Mouse (Mus musculus) MN1 (cell line): Measurements from ENCODE around the gene Hist1h2ba.

Experiments
- DNase-seq: peaks from one replicate; pipeline ENCODE4 v3.0.0-alpha.2; 2016; ENCODE audit warnings: low spot score

Gene Hist1h2ba

GRCm38 (mm10) chr13:23933421-23934210, at the start of gene Hist1h2ba:
Hist1h2ba (minus strand) TSS chr13:23934156.
- no peak for DNase-seq

- no peak for DNase-seq
Measured at GRCm38 (mm10) chr13:23972271-23972670, 38.3 kb upstream of the Hist1h2ba start.

GRCm38 (mm10) chr13:23971870-23972269, 37.9 kb upstream of the Hist1h2ba start:
- no peak for DNase-seq

- DNase-seq: no peak
Measured at GRCm38 (mm10) chr13:23964909-23965308, 31.0 kb upstream of the Hist1h2ba start.

GRCm38 (mm10) chr13:23959776-23960175, 25.8 kb upstream of the Hist1h2ba start:
- no peak for DNase-seq

- DNase-seq: no peak
Measured at GRCm38 (mm10) chr13:23950928-23951327, 17.0 kb upstream of the Hist1h2ba start.

- peak; percentile 12 for DNase-seq
Measured at GRCm38 (mm10) chr13:23949484-23950246, 15.7 kb upstream of the Hist1h2ba start.

GRCm38 (mm10) chr13:23946254-23946653, 12.3 kb upstream of the Hist1h2ba start:
- no peak for DNase-seq

GRCm38 (mm10) chr13:23942861-23943260, 8.9 kb upstream of the Hist1h2ba start:
- DNase-seq: no peak

GRCm38 (mm10) chr13:23940291-23940690, 6.3 kb upstream of the Hist1h2ba start:
- DNase-seq: no peak

- no peak for DNase-seq
Measured at GRCm38 (mm10) chr13:23938699-23939098, 4.7 kb upstream of the Hist1h2ba start.

GRCm38 (mm10) chr13:23934211-23934520, 210 bp upstream of the Hist1h2ba start, which contains the start of gene Hist1h2aa:
Hist1h2aa (plus strand) TSS chr13:23934462.
- DNase-seq: no peak

- no peak for DNase-seq
Measured at GRCm38 (mm10) chr13:23930904-23931303, 3.1 kb downstream of the Hist1h2ba start.

GRCm38 (mm10) chr13:23930461-23930860, 3.5 kb downstream of the Hist1h2ba start:
- DNase-seq: no peak

- DNase-seq: no peak
Measured at GRCm38 (mm10) chr13:23928637-23929036, 5.3 kb downstream of the Hist1h2ba start.

GRCm38 (mm10) chr13:23925792-23926191, 8.2 kb downstream of the Hist1h2ba start:
- no peak for DNase-seq

- no peak for DNase-seq
Measured at GRCm38 (mm10) chr13:23917674-23918073, 16.3 kb downstream of the Hist1h2ba start.

- no peak for DNase-seq
Measured at GRCm38 (mm10) chr13:23916132-23916531, 17.8 kb downstream of the Hist1h2ba start.

- DNase-seq: no peak
Measured at GRCm38 (mm10) chr13:23914376-23915167, 19.4 kb downstream of the Hist1h2ba start, which contains the start of gene Slc17a4. Slc17a4 (minus strand) TSS chr13:23915009.

- peak; percentile 65 for DNase-seq
Measured at GRCm38 (mm10) chr13:23913791-23914306, 20.1 kb downstream of the Hist1h2ba start.

GRCm38 (mm10) chr13:23911335-23911734, 22.6 kb downstream of the Hist1h2ba start:
- DNase-seq: no peak

GRCm38 (mm10) chr13:23910121-23910520, 23.8 kb downstream of the Hist1h2ba start:
- DNase-seq: no peak
